Mouse (Mus musculus): Measurements from ENCODE around the gene Dusp15.
A peak's percentile ranks its signal among the peaks of the same experiment; 100 is the strongest.

Gene Dusp15

DNA sequence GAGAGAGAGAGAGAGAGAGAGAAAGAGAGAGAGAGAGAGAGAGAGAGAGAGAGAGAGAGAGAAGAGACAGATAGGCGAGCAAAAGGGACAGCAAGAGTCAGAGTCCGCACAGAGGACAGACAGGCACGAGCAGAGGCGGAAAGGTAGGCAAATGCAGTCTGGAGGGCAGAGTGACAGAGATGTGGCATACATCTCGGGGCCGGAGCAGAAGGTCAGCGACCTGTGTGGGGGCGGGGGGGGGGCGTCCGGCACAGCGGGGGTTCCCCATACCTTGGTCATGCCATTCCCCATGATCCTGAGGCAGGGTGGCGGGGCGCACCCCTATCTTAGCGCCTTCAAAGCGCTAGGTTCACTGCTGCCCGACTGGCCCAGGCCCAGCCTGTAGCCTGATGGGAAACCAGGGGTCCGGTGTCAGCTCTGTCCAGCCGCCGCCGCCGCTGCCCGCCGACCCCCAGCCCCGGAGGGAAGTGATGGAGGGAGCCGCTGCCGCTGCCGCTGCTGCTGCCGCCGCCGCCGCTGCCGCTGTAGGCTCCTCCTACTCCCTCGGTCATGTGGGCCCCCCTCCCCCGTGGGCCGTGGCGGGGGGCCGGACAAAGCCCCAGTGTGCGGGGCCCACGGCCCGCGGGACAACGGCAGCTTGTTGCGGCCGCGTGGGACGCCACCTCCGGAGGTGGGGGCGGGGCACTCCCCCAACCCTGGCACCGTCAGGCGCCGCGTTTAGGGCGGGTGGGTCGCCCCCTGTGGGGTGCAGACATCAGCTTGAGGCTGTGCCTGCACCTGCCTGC, at the start of gene Dusp15:
Gene Dusp15 (minus strand): TSS at position 634 of the 785 bp plus-strand sequence.
- DNase-seq (ENCODE audit: low spot score in 2 of 2): peak in 1 of 2 experiments; percentile 45

DNA sequence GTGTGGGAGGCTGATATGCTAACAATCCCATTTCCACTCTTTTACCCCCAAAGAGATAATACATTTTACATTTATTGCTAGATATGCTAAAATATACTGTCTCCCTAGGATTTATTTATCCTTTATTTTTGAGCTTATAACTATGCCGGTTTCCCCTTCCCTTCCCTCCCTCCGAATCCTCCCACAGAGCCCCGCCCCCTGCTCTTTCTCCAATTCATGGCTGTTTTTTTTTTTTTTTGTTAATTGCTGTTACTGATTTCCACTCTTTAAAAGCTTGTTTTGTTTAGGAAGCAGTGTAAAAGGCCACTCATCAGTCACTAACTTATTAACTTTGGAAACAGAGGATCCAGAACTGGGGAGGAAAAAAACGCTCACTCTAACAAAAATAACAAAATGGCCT, 45.5 kb upstream of the Dusp15 start:
- no peak for DNase-seq (ENCODE audit: low spot score in 2 of 2)

DNA sequence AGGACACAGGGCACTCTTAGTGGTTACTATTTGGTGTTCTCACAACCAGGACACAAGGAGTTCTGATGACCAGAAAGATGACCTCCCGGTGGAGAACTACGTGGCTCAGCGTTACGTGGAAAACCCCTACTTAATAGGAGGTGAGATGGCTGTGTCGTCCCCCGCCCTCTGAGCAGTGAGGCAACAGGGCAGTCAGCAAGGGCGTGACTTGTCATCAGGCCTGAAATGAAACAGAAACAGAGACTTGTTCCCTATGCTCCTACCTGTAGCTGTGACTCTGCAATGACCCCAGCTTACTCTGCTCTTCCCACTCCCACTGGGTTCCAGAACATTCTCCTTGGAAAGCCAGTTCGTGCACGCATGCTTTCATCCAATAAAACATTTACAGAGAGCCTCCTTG, 40.0 kb upstream of the Dusp15 start:
- no peak for DNase-seq (ENCODE audit: low spot score in 2 of 2)

DNA sequence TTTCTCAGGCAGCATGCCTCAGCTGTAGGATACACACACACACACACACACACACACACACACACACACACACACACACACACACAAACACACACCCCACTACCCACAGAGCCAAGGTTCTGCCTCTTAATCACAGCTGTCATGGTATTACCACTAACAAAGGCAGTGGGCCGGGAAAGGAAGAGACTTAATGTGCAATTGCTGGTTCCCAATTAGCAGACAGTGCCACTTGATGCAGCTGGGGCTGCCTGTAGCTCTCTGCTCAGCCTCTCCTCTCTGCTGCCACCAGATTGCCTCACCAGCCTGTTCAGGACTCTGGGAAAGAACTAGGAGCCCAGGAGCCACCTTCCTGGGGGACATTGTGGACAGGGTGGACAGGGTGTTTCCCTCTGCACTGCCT, 34.1 kb upstream of the Dusp15 start:
- DNase-seq (ENCODE audit: low spot score in 2 of 2): peak in 1 of 2 experiments; percentile 13

DNA sequence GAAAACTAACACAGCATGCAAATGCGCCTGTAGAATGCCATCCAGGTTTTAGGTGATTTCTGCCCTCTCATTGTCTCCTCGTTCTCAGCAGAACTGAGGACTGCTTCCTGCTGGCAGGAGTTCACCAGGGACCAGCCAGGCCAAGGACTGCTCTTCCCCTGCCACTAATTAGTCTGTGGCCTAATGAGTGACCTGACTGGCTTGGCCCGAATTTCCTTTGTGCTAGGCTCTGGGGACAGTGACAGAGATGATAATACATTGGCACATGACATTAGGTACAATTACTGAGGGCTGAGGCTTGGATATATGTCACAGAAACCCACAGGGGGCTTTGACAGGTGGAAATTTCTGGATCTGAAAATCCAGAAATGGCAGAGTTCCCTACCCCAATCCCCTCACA, 25.5 kb upstream of the Dusp15 start:
- DNase-seq (ENCODE audit: low spot score in 2 of 2): no peak

DNA sequence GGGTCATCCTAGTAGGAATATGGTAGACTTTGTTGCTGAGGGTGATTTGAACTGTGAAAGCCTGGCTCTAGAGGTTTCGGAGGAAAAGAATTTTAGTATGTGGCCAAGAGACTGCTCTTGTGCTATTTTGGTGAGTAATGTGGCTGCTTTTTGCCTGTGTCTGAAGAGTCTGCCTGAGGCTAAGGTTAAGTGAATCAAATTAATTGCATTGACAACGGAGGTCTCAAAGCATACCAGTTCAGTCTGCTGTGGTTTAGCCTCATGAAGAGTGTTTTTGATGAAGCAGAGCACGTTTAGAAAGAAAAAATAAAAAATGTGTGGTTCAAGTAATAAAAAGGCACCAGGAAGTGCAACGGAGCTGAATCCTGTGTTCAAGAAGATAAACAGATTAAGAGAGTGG, 14.1 kb upstream of the Dusp15 start:
- DNase-seq (ENCODE audit: low spot score in 2 of 2): no peak

DNA sequence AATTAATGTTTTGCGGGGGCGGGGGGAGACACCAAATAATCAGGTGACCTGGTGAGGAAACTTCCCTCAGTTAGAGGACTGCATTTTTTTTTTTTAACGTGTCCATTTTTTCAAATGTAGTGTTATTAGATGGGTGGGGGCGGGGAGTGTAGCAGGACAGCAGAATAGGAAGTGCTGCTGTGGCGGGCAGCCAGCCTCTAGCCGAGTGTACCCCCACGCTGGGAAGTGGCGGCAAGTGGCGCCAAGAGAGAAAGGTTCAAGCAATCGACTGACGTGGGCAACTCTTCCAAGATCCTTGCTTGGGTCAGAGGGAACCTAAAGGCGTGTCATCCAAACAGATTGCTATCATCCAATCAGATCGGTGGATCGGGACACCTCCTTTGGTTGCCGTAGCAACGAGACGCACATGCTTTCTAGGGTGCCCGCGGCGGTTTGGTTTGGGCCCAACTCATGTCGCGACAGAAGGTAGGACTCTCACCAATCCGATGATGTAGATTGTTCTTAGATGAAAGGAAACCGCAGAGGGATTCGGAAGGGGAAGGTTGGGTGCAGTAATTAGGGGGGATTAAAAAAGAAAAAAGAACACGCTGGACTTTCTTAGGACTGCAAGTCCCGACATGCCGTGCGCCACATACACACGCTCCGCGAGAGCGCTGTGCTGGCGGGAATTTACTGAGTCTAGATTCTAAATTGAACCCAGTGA, 10.7 kb upstream of the Dusp15 start, which contains the start of gene Ttll9:
Gene Ttll9 (plus strand): TSS at position 395 of the 703 bp plus-strand sequence.
- peak; percentile 74 to 75 for DNase-seq (ENCODE audit: low spot score in 2 of 2)

DNA sequence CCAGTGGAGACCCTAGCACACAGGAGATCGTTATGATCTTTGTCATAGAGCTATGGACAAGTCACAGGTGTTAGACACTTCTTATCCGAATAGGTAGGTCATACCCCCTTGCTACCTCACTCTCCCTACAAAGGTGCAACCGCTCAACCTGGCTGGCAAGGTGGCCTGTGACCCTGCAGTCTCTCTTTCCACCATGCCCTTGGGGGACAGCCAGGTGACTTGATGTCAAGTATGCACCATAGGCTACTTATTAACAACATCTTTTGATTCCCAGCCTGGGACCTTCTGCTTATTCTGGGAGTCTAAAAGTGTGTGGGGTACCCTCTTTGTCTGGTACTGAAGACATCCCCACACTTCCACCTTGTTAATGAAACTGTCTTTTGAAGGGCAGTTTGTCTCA, 6.6 kb upstream of the Dusp15 start:
- DNase-seq (ENCODE audit: low spot score in 2 of 2): no peak

DNA sequence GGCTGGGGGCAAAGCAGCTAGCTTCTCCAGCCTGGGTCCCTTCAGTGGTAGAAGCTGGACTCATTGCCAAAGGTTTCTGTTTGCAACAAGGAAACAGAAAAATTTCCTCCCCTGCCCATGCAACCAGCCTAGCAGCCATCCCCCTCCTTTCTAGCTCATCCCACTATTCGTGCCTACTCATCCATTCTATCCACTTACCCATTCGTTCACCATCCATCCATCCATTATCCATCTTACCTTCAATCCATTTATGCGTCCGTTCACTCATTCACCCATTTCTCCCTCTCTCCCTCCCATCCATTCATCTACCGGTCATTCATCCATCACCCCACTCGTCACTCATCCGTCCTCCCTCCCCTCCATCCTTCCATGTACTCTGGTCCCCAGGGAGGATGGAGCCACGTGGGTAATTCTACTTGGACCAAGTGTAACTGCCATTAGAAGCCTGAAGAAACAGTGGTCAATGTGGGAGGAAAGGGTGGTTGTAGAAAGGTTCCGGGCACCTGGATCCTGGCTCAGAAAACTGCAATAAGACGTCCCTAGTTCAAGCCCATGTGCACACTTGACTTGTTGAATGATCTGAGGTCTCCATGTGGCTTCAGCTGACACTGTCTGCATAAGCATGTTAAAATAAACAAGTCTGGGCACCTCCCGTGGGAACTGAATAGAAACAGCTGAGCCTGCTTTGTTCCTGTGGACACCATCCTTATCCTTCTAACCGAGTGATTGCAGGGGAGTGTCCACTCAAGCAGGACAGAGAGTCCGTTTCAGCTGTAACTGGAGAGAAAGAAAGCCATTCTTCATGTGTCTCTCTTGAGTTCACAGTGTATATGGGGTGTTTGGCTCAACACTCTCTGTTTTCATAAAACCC, 587 bp upstream of the Dusp15 start:
- no peak for DNase-seq (ENCODE audit: low spot score in 2 of 2)

DNA sequence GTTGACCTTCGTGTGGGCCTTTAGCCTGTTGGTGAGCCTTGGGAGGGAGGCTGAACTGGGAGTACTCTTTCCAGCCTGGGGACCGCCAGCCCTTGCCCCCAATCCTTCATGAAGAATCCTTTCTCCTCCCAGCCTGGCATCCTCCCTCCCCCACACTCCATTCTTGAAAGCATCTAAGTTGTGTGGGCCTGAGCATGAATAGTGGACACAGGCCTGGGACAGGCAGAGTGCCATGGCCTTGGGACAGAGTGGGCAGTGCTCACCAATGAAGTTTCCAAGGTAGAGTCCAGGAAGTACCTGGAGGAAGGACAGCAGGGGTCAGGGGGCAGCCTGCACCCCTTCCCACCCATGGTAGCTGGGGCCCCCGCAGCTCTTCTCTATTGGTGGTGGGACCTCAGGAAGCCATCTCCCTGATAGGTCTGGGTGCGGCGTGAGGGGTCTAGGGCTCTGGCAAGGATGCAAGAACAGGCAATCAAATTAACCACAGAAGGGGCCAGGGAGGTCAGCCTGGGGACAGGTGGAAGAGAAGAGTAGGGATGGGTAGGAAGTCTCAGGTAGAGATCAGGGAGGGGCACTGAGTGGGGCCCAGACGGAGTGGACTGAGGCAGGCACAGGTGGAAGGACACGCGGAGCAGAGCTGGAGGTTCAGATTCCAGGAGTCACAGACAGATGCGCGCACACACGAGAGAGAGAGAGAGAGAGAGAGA, 987 bp downstream of the Dusp15 start:
- no peak for DNase-seq (ENCODE audit: low spot score in 2 of 2)

DNA sequence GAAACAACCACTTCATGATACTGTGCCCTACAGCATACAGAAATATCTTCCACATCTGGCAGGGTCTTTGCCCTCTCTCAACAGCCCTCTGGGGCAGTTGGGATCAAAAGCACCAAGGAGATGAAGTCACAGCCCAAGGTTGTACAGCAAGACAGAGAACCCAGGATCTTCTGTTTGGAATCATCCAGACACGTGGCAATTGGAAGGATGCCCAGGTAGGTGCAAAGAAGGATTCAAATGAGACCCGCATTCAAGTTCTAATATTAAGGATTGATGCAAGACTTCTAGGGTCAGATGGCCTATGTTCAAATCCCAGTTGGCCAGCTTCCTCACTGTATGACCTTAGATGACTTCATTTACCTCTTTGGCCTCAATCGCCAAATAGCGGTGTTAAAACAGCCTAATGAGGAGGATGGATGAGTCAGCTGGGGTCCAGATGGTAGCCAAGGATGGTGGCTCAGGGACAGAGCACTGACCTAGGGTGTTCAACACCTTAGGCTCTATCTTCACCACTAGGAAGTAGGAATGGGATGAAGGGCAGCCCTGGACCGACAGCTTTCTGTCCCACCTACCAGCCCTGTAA, 3.0 kb downstream of the Dusp15 start:
- no peak for DNase-seq (ENCODE audit: low spot score in 2 of 2)

DNA sequence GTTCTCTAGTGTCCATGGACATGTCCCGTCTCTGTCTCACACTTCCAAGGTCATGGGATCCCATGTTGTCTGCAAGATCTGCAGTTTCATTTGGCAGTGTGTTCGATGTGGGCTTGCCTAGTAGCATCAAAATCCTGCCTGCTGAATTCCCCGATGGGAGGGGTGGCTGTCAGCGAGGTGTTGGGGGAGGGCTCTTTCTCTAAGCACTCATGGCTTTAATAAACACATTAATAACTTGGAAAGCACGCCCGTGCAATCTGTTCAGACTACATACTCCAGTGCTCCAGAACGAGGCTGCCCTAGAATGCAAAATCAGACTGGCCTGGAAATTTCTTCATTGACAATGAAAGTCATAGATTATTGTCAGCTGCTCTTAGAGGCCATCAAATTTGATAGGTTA, 4.4 kb downstream of the Dusp15 start:
- no peak for DNase-seq (ENCODE audit: low spot score in 2 of 2)

DNA sequence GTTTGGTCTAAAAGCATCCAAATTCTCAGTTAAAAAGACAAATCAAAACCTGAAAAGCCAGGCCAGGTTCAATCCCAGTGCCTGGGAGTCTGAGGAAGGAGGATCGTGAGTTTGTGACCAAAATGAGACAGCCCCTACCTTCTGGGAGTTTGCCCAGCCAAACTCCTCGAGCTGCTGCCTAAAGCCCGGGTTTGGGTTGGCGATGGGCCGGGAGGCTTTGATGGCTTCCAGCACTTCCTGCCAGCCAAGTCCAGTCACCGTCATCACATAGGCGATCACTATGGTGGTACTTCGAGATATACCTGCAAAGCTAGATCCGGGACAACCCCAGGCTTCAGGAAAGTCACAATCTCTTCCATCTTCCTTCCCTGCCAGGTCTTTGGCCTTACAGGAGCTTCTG, 7.5 kb downstream of the Dusp15 start:
- DNase-seq (ENCODE audit: low spot score in 2 of 2): no peak

DNA sequence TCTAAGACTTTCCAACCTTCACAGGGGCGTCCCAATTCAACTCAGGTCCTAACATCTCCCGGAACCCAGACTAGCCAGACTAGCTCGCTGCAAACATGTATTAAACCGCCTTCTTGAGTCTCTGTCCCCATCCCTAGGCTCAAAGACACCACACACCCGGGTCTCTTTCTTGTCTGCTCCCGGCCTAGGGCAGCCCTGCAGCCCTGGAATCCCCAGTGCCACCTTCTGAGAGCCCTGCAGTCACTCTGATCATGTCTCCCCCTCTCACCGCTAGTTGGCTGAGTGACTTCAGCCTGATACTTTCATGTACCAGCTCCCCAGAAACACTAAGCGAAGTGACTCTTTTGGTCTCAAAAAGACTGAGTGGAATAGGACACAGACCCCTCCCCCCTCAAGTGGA, 7.9 kb downstream of the Dusp15 start:
- no peak for DNase-seq (ENCODE audit: low spot score in 2 of 2)

DNA sequence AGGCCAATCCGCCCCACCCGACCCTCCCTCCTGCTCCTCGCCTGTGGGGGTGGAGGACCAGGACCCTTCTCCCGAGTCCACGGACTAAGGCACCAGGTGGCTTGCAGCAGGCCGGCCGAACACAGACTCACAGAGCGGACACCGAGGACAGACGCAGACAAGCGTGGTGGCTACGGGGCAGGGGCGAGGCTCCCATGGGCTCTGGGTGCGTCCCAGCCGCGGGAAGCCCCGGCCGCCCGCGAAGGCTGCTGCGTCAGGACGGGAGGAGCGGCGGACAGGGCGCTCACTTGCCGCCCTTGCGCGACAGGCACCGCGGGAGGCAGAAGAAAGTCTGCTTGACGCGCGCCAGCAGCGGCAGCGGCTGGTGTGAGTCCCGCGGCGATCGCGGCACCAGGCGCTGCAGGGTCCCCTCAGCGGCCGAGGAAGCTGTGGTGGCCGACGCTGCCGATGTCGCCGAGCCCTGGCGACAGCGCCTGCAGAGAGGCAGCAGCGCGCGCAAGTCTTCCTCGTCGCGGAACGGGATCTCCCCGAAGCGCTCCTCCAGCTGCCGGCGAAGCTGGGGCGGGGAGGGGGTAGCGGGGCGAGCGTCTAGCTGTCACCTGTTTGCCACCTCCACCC, 8.5 kb downstream of the Dusp15 start:
- no peak for DNase-seq (ENCODE audit: low spot score in 2 of 2)

DNA sequence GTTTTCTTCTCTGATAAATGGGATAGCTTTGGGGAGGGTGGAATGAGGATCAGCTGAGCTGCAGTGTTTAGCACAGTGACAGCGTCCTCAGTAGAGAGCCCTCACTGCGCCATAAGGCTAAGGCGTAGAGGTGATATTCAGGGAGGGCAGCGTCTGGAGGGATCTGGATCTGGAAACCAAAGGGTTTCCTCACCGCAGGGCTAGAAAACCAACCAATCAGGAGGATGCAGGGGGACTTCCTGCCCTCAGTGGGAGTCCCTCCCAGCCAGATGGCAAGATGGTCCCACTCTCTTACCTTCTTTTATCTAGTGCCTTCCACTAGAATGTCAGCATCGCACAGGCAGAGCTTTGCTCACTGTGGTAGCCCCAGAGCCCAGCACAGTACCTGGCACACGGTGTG, 9.7 kb downstream of the Dusp15 start:
- no peak for DNase-seq (ENCODE audit: low spot score in 2 of 2)

DNA sequence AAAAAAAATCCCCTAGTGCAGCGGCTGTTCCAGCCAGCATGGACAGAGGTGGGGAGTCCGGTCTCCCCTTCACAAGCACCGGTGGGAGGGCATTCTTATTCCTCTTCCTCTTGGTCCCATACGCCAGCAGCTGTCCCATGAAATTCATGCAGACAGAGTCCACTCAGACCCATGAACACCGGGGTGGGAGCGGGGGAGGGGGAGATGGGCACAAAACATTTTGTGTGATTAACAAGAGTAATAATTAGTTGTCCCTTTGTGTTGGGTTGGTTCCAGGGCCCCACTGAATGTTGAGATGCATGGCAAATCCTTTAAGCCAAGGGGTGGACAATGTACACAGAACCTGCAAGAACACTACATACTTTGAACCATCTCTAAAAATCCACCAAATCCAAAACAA, 10.4 kb downstream of the Dusp15 start:
- DNase-seq (ENCODE audit: low spot score in 2 of 2): no peak

DNA sequence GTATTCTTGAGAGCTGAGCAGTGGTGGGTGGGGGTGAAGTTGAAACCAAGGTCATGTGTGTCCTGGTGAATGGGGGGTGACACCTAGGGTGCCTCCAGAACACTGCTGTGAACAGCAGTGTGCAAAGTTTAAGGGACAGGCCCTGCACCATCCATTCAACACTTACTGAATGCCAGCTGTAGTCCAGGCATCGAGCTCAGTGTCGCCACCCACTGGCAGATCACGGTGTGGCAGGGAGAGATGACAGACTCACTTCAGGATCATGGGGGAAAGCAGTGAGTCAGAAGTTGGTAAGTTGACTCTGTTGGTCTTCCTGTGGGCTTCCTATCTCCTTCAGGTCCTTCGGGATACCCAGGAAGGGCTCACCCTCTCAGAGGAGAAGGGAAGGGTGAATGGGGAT, 11.7 kb downstream of the Dusp15 start:
- DNase-seq (ENCODE audit: low spot score in 2 of 2): no peak

DNA sequence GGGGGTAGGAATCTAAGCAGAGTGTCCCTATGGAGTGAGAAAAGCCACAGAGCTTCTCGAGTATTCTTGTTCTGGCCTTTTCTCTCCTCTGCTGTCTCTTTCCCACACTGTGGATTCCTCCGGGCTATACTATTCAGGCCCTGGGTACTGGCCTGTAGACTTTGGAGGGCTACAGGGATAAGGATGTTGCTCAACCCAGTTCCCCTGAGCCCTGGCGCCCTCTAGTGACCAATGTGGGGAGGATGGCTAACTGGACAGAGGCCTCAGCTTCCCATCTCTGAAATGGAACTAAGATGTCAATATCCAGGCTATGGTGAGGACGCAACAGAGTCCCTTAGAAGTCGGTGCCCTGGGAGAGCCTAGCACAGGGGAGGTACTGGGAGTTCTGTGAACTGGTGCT, 17.9 kb downstream of the Dusp15 start:
- no peak for DNase-seq (ENCODE audit: low spot score in 2 of 2)

DNA sequence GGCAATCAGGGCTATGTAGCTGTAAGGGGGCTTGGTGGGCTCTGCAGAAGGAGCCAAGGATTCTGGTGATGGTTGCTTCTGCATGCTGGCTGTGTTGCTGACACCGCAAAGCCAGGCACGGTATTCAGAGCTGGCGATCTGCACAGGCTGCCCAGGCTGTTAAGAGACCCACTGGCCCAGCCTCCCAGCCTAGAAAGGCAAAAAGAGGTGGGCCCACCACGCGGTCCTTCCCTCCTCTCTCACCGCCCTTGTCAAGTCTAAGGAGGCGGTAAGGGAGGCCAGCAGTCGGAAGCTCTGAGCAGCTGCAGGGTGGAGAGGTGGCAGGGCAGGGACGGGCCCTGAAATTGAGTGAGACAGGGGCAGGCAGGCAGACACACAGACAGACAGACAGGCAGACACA, 18.4 kb downstream of the Dusp15 start, which contains the start of gene Foxs1:
Gene Foxs1 (minus strand): TSS at position 161 of the 400 bp plus-strand sequence.
- DNase-seq (ENCODE audit: low spot score in 2 of 2): no peak

Measured in frontal cortex, postnatal 14 days (tissue).